14 mouse cellular contexts compared by ENCODE assay signal in genomic region chr4:57866990-57867389, GRCm38 (mm10). TPM values are rescaled to one million over a fixed set of nuclear protein-coding genes. Genes with fewer than 3 reads are reported as not detected.
A peak's percentile ranks its signal among the peaks of the same experiment; 100 is the strongest.
DNase-seq lines count a peak whose midpoint lies in the region; ATAC-seq and TF ChIP-seq lines count a peak whose summit lies in the region.
"Had no signal": no experiment of that assay in that cellular context is flagged by ENCODE, and none has a peak within 500 bp of the region (broad histone marks: within the 10 kb centered on the region; RNA-seq: fewer than 3 reads in every experiment).

No protein-coding gene starts in this region.

- H3K9me3 ChIP-seq in embryonic facial prominence, embryonic 11.5 days (replicated peaks; ENCODE audit: control insufficient read depth, low read length), result no peaks in the 10 kb centered on the region
- no peaks in the 10 kb centered on the region for H3K9me3 ChIP-seq in embryonic facial prominence, embryonic 10.5 days
- no peaks in the 10 kb centered on the region for H3K9me3 ChIP-seq in hindbrain, embryonic 15.5 days
- no peaks in the 10 kb centered on the region for H3K9me3 ChIP-seq in hindbrain, embryonic 11.5 days (ENCODE audit: control insufficient read depth, low read length)
- H3K9me3 ChIP-seq: liver, embryonic 13.5 days had no signal

- no peak for TF ChIP-seq CTCF in thymus, adult 2 months (IDR thresholded peaks at IDR 0.05; ENCODE audit: borderline replicate concordance, control insufficient read depth, extremely low read depth, insufficient read depth, low read length, poor library complexity)

- H3K4me2 ChIP-seq in embryonic facial prominence, embryonic 11.5 days (ENCODE audit: low read depth, low read length), result no peak overlapping the region
- H3K4me2 ChIP-seq in hindbrain, embryonic 15.5 days, result no peak overlapping the region; the same call in 1 of the 2 replicates
- no peak overlapping the region for H3K4me2 ChIP-seq in hindbrain, embryonic 11.5 days (replicated peaks; ENCODE audit: low read depth, low read length)
- H3K4me2 ChIP-seq: liver, embryonic 13.5 days had no signal

- H3K4me3 ChIP-seq in embryonic facial prominence, embryonic 11.5 days (ENCODE audit: low read depth, low read length), result no peak overlapping the region
- no peak overlapping the region for H3K4me3 ChIP-seq in embryonic facial prominence, embryonic 10.5 days
- H3K4me3 ChIP-seq in hindbrain, embryonic 15.5 days, result no peak overlapping the region
- H3K4me3 ChIP-seq in hindbrain, embryonic 11.5 days (ENCODE audit: low read depth, low read length), result no peak overlapping the region
- no peak overlapping the region for H3K4me3 ChIP-seq in thymus, adult 2 months (ENCODE audit: control insufficient read depth, insufficient read depth, low read length)
- H3K4me3 ChIP-seq: erythroblast, embryonic 14.5 days; liver, embryonic 13.5 days had no signal

- DNase-seq in embryonic facial prominence, embryonic 11.5 days (ENCODE audit: low spot score), result no peak
- DNase-seq in embryonic facial prominence, embryonic 10.5 days (ENCODE audit: low spot score), result no peak
- DNase-seq in hindbrain, embryonic 11.5 days (ENCODE audit: low spot score), result no peak
- no peak for DNase-seq in thymus, adult 2 months
- no peak for DNase-seq in thymus, postnatal 4 days
- DNase-seq in cerebellum, adult 8-10 months, result no peak
- DNase-seq in kidney, postnatal 25 days, result no peak
- DNase-seq: adrenal gland, postnatal 14 days; cerebellum, adult 9-10 months; gastrocnemius, postnatal 14 days; kidney, postnatal 14 days; liver, embryonic 13.5 days had no signal

- no peak for TF ChIP-seq POLR2A in thymus, adult 2 months (IDR thresholded peaks at IDR 0.05; ENCODE audit: control insufficient read depth, extremely low read depth, insufficient read depth, low read length, poor library complexity)

- no peaks in the 10 kb centered on the region for H3K4me1 ChIP-seq in embryonic facial prominence, embryonic 11.5 days (ENCODE audit: control insufficient read depth, insufficient read depth, low read length)
- H3K4me1 ChIP-seq in embryonic facial prominence, embryonic 10.5 days, result peaks cover 23% of the 10 kb centered on the region
- peaks cover 12% of the 10 kb centered on the region; the same call in 1 of the 2 replicates for H3K4me1 ChIP-seq in hindbrain, embryonic 15.5 days (replicated peaks)
- no peaks in the 10 kb centered on the region for H3K4me1 ChIP-seq in hindbrain, embryonic 11.5 days (replicated peaks; ENCODE audit: control insufficient read depth, insufficient read depth, low read length)
- peaks cover 9% of the 10 kb centered on the region for H3K4me1 ChIP-seq in thymus, adult 2 months (replicated peaks; ENCODE audit: control insufficient read depth, insufficient read depth, low read length)
- H3K4me1 ChIP-seq: liver, embryonic 13.5 days had no signal

- H3K9ac ChIP-seq in embryonic facial prominence, embryonic 11.5 days (replicated peaks; ENCODE audit: low read length), result 0 out of 2 replicates have a peak overlapping the region, but pooled peaks have one; percentile 7
- H3K9ac ChIP-seq in hindbrain, embryonic 15.5 days, result no peak overlapping the region
- no peak overlapping the region for H3K9ac ChIP-seq in hindbrain, embryonic 11.5 days (ENCODE audit: low read depth, low read length)
- H3K9ac ChIP-seq: liver, embryonic 13.5 days had no signal

- H3K27me3 ChIP-seq in embryonic facial prominence, embryonic 11.5 days (ENCODE audit: control insufficient read depth, insufficient read depth, low read length), result no peaks in the 10 kb centered on the region
- H3K27me3 ChIP-seq in embryonic facial prominence, embryonic 10.5 days (replicated peaks; ENCODE audit: low read depth, poor library complexity, severe bottlenecking), result no peaks in the 10 kb centered on the region
- no peaks in the 10 kb centered on the region for H3K27me3 ChIP-seq in hindbrain, embryonic 15.5 days
- no peaks in the 10 kb centered on the region for H3K27me3 ChIP-seq in hindbrain, embryonic 11.5 days (ENCODE audit: control insufficient read depth, insufficient read depth, low read length)
- H3K27me3 ChIP-seq in thymus, adult 2 months (ENCODE audit: control insufficient read depth, insufficient read depth, low read length), result no peaks in the 10 kb centered on the region
- H3K27me3 ChIP-seq: liver, embryonic 13.5 days had no signal

- no peak overlapping the region for H3K27ac ChIP-seq in embryonic facial prominence, embryonic 11.5 days (replicated peaks; ENCODE audit: low read depth, low read length)
- no peak overlapping the region for H3K27ac ChIP-seq in embryonic facial prominence, embryonic 10.5 days (replicated peaks)
- 0 out of 2 replicates have a peak overlapping the region, but pooled peaks have one; percentile 27 for H3K27ac ChIP-seq in hindbrain, embryonic 15.5 days (replicated peaks)
- no peak overlapping the region for H3K27ac ChIP-seq in hindbrain, embryonic 11.5 days (ENCODE audit: low read depth, low read length)
- H3K27ac ChIP-seq in thymus, adult 2 months (ENCODE audit: control insufficient read depth, insufficient read depth, low read length), result peak overlapping the region; percentile 58
- H3K27ac ChIP-seq: liver, embryonic 13.5 days had no signal

- no peaks in the 10 kb centered on the region; the same call in 1 of the 2 replicates for H3K36me3 ChIP-seq in embryonic facial prominence, embryonic 11.5 days (replicated peaks; ENCODE audit: control insufficient read depth, insufficient read depth, low read depth, low read length)
- H3K36me3 ChIP-seq in embryonic facial prominence, embryonic 10.5 days (replicated peaks), result peaks cover 13% of the 10 kb centered on the region; the same call in 1 of the 2 replicates
- no peaks in the 10 kb centered on the region for H3K36me3 ChIP-seq in hindbrain, embryonic 15.5 days
- H3K36me3 ChIP-seq in hindbrain, embryonic 11.5 days (ENCODE audit: control insufficient read depth, insufficient read depth, low read length), result no peaks in the 10 kb centered on the region
- H3K36me3 ChIP-seq in thymus, adult 2 months (ENCODE audit: control insufficient read depth, insufficient read depth, low read length), result no peaks in the 10 kb centered on the region
- H3K36me3 ChIP-seq: liver, embryonic 13.5 days had no signal

- 57% methylated on average over 9 of the region's 9 CpGs for WGBS in embryonic facial prominence, embryonic 11.5 days
- 64% methylated on average over 9 of the region's 9 CpGs for WGBS in embryonic facial prominence, embryonic 10.5 days
- 50% methylated on average over 9 of the region's 9 CpGs for WGBS in hindbrain, embryonic 15.5 days
- 66% methylated on average over 9 of the region's 9 CpGs for WGBS in hindbrain, embryonic 11.5 days
- WGBS in thymus, adult 2 months, result 49% methylated on average over 9 of the region's 9 CpGs

- no peak for ATAC-seq in embryonic facial prominence, embryonic 11.5 days (replicated peaks; ENCODE audit: insufficient number of reproducible peaks, low FRiP score, low TSS enrichment, low read depth)
- ATAC-seq in hindbrain, embryonic 15.5 days (ENCODE audit: low FRiP score, low read depth), result peak; percentile 51; the same call in 1 of the 2 replicates
- ATAC-seq in hindbrain, embryonic 11.5 days (ENCODE audit: low FRiP score), result no peak

RNA-seq across cellular contexts. Expression of gene D630039A03Rik, which starts 49.1 kb away (rescaled TPM):
- 0.07 TPM in 1 of 2 replicates, not detected in the other for polyA plus RNA-seq in embryonic facial prominence, embryonic 11.5 days (2014; fragmentation: Nextera tagmentation; extraction: Ambion mirVana)
- 0.11 TPM in 1 of 2 replicates, not detected in the other for polyA plus RNA-seq in embryonic facial prominence, embryonic 10.5 days (2016; fragmentation: Nextera tagmentation; extraction: Ambion mirVana)
- 0.07 and 0.19 TPM in 2 replicates for polyA plus RNA-seq in hindbrain, embryonic 15.5 days (2015; fragmentation: Nextera tagmentation; extraction: Ambion mirVana)
- 0.13 and 0.31 TPM in 2 replicates for polyA plus RNA-seq in hindbrain, embryonic 11.5 days (2014; fragmentation: Nextera tagmentation; extraction: Ambion mirVana)
- 0.14 and 0.26 TPM in 2 replicates for polyA plus RNA-seq in thymus, adult 2 months (2012; rRNA removed)
- polyA plus RNA-seq: erythroblast, embryonic 14.5 days had no signal

Comparison
In these comparisons a context has a peak if more than half of its experiments do, and no peak if none do; other contexts are left out.
1. H3K27ac ChIP-seq: peak in hindbrain, embryonic 15.5 days (single experiment) and thymus, adult 2 months (single experiment); none in embryonic facial prominence, embryonic 11.5 days (single experiment), embryonic facial prominence, embryonic 10.5 days (single experiment) and hindbrain, embryonic 11.5 days (single experiment).